Mouse (Mus musculus) CD4-positive, CD25-positive, alpha-beta regulatory T cell, adult 2 months (primary cell): ENCODE results near the gene Rexo2.
A peak's percentile ranks its signal among the peaks of the same experiment; 100 is the strongest.
"Not testable (repeated sequence)": the region's sequence is repeated elsewhere in the genome, so short reads cannot be mapped to it uniquely, and the experiment has no call there.

Experiments used
- DNase-seq: peaks from one replicate; pipeline ENCODE4 v3.0.0-alpha.2; 2012; ENCODE audit warnings: low read depth, low spot score

Rexo2 gene

DNA sequence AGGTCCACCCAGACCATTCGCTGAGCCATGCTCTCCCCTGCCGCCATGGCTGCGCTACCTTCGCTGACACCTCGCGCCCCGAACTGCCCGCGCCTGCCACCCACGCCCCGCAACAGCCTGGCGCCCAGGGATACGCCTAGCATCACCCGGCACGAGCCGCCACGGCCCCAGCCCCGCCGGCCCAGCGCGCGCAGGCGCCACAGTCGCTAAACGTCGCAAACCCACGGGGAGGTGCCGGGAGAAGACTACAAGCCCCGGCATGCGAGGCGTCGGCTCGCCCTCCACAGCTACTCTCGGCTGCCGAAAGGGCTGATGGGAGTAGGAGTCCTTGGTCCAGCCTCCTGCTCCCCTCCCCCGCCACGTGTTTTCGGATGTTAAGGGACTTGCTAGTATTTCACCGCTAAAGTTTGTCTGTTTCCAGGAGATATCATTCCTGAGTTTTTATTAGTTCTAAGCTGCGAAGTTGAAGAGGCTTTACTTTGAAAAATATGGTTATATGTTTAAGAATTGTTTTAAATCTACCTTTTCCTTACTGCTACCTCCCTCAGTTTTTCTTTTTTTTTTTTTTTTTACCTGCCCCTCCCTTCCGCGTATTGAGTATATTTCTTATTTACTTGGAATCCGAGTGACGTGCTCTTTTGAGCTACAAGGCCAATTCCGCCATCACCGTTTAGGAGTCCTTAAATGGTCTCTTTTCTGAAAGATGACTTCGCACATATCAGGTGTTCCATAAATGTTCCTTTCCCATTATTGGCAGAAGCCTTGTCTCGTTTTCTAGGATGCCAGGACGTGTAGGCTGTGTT is at the start of gene Rexo2:
TSS of gene Rexo2 (minus strand) at position 213 of the 803 bp plus-strand sequence.
- DNase-seq, result peak; percentile 98

DNA sequence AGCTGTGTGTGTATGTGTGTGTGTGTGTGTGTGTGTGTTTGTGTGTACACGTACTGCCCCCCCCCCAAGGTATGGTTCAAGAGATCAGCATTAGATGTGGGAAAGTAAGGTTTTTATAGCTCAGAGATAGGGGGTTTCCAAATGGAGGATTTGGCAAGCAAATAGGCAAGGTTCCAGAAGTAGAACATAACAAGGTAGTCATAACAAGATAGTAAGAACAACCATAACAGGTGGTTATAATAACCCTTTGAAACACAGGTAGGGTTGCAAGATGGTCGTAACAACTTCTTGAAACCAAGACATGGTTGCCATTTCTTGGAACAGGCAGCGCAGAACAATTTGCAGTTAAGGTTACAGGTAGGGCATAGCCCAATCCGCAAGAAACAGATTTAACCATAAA is 46.1 kb upstream of the Rexo2 start:
- peak; percentile 41 for DNase-seq

DNA sequence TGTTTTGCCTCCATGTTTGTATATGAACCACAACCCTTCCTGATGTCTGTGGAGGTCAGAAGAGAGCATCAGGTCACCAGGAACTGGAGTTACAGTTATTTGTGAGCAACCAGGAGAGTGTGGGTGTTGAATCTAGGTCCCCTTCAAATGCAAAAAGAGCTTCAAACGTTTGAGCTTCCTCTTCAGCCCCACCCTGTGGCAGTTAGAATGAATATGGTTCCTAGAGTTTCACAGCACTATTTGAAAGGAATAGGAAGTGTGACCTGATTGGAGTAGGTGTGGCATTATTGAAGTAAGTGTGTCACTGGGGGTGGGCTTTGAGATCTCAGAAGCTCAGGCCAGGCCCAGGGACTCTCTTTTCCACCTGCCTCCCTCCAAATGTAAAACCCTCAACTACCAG is 45.1 kb upstream of the Rexo2 start:
- peak; percentile 55 for DNase-seq

DNA sequence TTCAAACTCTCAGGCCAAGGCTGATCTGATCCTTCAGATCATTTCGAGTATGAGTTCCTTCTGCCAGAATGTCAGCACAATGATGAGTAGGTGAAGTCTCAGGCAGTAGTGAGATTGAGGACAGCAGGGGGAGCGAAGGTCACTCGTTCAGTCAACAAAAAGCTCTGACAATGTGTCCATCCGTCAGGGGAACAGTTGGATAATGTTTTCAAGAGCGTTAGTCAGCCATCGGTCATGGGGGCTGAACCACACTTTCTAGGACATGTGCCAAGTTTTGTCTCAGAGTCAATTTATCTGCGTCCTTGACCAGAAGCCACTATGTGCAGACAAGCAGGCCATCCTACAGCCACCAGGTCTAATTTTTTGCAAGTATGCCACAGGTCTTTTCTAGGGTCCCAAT is 40.0 kb upstream of the Rexo2 start:
- DNase-seq, result not testable (repeated sequence)

DNA sequence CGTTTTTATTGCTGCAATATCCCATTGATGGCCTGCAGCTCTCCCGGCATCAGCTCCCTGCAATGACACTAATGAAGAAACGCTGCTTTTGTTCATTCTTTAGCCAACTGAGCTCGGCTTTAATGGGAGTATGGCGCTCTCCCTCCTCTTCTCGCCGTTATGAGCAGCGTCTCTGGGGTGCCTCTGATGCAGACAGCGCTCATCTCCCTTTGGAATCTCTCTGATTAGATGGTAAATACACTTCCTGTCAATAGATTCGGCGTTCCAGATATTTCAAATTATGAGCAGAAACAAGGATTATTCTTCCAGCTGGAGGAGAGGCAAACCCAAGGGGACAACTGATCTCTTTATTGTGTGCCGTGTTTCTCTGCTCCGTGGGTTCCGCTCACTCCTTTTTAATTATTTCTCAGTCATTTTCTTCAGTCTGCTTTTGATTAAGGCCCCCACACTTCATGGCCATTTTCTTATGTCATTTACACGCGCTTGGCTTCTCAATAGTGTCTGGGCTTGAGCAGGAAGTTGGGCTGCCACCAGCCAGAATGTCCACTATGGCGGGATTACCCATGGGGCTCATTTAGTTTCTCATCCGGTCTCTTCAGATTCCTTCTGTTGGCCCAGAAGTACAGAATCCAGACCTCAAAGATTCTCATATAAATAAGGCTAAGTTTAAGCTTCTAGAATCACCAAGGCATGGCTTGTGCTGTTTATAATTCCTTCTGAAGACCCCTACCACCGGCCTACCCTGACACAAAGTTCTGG is 37.1 kb upstream of the Rexo2 start:
- DNase-seq, result no peak

DNA sequence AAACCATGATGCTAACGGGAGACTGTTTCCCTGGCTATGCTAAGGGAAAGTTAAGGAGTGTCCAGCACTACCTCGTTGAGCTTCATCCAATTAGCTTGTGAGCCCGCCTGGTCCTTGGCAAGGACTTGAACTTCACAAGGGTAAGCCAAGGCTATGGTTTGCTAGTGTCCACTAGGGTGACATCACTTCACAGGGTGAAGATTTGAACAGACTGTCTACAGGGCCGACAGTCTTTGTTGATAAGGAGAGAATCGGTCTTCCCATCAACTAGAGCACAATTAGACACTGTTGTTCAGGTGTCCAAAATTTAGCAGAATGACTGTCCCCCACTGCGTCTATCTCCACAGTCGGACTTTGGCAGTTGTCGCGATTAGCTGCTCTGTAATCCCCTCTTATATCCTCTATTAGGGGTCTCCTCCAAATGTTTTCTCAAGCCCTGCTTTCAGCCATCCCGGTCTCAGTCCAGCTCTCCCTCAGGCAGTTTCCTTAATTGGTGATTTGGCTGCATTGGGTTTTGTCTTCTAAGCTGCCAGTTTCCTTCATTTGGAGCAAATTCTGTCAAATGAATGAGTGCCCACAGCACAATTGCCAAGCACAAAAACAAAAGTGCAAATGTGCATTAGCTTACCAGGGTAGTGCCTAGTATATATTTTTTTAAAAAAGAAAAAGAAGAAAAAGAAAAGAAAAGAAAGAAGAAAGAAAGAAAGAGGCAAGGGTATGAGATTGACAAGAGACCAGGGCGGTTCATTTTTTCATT is 36.4 kb upstream of the Rexo2 start:
- DNase-seq, result no peak

DNA sequence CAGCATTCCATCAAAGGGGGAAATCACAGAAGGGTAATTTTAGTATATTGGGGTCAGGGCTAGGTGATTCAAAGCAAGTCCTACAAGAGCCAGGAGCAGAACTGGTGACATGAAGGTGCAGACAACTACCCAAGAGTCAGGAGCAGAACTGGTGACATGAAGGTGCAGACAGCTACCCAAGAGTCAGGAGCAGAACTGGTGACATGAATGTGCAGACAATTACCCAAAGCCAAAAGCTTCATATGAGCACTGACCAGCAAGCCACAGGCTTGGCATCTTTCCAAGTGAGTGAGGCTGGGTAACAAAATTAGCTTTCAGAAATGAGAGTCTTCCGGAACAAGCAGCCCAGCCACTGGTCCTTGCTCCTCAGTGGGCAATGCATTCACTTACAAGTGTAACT is 34.9 kb upstream of the Rexo2 start:
- no peak for DNase-seq

DNA sequence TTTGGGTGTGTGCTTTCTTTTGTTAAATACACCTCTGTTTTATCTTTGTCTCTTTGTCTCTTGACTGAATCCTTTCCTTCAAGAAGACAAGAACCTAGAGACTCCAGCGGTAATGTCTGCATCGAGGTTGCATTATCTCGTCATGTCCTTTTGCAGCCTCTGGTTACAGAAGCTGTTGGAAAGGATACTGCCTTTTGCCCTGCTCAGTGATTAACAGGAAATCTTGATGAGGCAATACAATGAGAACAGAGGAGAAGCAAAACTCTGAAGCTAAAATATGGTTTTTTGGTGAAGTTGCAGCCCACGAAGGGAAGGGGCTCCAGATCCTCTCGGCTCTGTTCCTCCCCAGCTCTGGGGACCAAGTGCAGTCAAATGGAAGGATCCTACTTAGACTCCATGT is 29.7 kb upstream of the Rexo2 start:
- DNase-seq, result no peak

DNA sequence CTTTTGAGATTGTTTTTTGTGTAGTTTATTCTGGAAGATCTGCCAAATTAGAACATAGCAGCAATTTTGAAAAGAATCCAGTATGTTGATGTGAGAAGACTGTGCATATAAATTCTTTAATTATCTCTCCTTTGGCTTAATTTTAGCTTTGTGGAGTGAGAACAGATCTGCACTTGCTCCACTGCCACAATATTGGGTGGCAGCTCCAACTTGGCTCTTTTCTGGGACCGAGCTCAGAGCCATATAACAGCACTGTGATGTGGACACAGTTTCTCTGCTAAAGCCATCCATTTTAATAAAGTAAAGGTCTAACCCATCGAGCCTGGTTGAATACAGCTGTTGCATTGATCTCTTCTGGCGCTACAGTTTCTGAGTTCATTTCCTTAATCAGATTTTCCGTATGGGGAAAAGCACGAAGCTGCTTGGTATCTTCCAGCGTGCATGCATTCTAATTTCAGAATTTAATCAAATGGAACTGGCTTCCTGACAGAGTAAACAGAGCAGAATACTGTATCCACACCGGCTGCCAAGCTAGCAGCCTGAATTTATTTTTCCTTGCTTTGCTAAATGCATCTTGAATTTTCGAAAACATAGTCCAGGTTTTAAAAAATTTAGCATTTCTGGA is 24.4 kb upstream of the Rexo2 start:
- no peak for DNase-seq

DNA sequence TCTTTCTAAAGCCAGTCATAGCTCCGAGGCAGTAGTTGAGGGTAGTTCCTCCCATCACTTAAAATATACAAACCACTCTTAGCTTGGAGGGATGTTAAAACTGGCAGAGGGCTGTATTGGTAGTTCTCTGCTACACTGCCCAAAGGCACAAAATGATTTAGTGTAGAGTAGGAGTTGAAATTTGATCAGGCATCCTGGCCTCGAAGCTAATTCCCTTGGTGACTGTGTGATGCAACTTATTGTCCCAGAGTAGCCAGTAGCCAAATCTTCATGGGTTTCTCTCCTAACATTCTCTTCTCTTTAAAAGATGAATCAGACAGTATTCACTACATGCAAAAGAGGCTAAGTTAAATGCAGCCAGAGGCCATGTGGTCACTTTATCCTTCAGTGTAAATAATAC is 22.6 kb upstream of the Rexo2 start:
- DNase-seq, result no peak

DNA sequence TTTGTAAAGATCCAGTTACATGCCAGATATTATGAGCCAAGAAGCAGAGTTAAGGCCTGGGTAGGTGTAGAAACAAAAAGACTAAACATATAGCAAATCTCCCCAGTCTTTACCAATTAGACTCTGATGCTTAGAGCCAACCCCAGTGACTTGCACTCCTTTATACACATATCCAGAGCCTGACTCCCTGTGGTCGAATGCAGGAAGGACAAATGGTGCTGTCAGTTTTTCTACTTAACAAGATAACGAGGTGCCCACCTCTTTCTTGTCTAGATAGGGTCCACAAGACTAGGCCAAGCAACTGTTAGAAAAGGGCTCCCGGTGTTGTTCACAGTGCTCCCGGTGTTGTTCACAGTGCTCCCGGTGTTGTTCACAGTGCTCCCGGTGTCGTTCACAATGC is 20.8 kb upstream of the Rexo2 start:
- DNase-seq, result no peak

DNA sequence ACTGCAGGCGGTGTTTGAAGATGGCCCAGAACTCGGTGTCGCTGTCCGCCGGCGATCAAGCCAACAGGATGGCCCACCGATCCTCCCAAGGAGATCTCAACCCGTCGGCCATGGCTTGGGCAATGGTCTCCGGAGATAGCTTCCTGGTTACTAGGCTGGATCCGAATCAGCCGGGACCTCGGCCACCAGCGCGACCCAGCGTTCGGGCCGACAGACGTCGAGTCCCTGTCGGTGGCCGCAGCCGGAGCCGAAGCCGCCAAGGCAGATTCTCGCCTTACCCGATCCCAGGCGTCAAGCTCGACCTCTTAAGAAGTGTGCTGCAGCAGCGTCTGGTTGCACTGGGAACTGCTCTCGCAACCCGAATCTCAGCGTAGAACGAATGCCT is 15.1 kb upstream of the Rexo2 start:
- DNase-seq, result no peak

DNA sequence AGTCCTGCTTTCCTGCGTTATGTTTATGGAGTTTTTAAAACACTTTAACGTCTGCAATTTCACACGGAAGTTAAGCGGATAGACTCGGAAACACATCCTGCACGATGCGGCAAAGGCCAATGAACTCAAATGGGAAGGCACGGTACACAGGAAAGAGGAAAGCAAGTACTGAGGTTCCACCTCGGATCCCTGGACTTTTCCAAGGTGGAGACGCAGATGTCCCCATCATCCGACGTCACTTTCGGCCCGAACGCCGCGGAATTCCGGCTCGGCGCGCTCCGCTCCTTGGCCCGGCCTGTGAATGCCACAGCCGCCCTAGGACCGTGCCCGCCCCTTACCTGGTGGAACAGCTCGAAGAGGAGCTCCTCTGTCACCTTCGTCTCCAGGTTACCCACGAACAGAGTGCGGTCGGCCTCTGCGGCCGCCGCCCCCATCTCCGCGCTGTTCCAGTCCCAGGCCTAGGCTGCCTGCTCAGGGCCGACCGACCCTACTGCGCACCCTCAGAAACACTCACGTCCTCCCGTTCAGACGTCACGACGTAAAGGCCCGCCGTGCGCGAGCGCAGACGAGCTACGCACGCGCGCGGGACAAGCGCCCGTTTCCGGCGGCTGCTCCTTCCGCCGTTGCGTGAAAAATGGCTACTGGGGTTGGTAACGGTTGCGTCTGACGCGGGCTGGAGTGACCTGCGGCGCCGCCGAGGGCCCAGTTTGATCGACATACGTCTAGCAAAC is 14.6 kb upstream of the Rexo2 start, which contains the start of the genes Rbm7 and Gm5617:
TSS of gene Rbm7 (minus strand) at position 483 of the 731 bp plus-strand sequence.
TSS of gene Gm5617 (plus strand) at position 626 of the 731 bp plus-strand sequence.
- peak; percentile 98 for DNase-seq

DNA sequence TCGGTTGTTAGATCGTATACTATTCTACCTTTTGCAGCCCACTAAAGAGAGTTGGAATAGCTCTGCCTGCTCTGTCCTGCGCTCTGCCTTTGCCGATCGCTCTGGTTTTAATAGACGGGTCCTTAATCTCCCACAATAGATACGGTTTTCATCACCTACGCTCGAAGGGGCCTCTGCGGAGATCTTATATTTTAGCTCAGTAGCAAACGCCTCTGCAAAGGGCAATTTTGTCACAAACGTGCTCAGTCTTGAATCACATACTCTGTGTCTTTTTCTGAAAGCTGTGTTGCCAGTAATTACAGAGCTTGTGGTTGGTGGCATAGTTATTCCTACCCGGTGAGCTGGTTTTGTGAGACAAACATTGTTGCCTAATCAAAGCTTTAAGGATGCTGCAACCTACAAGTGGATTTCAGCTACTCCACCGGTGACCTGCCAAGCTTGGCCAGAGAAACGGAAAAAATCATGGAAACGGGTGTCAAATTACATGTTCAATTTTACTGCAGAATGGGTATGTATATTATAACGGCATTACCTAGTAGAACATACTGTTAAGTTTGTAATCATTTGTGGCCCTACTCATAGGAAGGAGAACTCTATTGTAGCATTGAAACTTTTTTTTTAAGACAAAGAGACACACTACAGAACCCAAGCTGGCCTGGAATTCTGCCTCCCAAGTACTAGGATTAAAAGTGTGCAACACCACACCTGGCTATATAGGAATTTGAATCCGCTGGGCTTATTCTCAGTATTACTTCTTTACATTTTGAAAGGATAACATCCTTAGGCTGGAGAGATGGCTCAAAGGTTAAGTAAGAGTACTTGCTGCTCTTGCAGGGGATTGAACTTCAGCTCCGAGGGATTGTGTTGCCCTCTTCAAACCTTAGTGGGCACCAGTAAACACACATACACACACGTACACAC is 1.1 kb upstream of the Rexo2 start:
- no peak for DNase-seq

DNA sequence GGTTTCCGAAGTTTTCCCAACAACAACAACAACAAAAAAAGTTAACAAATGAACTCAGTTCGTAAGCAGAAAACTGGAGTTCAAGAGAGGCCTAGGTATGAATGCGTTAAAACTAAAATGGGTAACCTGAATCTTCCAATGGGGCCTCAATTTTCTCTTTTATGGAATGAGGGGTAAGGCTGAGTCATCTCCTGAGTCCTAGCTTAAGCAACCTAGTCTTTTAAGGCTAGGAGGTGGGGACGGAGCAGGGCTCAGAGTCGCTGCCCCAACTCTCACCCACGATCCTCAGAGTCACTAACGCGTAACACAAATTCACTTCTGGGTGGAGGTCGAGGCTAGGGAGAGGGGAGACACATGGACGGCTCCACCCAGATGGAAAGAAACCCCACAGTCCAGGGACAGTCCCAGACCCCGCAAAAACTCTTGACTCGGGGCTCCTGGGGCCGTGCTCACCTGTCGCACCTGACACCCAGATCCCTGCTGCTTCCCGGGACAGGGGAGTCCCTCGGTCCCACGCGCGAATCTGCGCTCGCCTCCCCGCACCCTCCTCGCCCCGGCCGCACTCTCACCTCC is 499 bp downstream of the Rexo2 start:
- DNase-seq, result no peak

DNA sequence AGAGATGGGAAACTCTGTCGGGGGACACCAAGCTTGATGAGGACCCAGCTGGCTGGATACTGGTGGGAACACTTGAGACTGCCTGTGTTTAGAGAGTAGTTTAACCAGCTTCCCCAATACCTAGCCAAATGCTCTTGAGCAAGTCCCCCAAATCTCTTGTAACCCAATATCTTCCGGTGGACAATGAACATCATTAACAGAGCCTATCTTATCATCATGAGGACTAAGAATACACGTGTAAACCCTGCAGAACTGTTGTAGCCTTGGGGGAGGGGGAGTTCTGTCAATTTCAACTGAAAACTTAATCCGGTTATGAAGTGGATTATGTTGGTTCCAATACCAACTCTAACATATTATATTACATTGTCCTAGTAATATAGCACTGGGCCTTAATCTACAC is 1.6 kb downstream of the Rexo2 start:
- no peak for DNase-seq

DNA sequence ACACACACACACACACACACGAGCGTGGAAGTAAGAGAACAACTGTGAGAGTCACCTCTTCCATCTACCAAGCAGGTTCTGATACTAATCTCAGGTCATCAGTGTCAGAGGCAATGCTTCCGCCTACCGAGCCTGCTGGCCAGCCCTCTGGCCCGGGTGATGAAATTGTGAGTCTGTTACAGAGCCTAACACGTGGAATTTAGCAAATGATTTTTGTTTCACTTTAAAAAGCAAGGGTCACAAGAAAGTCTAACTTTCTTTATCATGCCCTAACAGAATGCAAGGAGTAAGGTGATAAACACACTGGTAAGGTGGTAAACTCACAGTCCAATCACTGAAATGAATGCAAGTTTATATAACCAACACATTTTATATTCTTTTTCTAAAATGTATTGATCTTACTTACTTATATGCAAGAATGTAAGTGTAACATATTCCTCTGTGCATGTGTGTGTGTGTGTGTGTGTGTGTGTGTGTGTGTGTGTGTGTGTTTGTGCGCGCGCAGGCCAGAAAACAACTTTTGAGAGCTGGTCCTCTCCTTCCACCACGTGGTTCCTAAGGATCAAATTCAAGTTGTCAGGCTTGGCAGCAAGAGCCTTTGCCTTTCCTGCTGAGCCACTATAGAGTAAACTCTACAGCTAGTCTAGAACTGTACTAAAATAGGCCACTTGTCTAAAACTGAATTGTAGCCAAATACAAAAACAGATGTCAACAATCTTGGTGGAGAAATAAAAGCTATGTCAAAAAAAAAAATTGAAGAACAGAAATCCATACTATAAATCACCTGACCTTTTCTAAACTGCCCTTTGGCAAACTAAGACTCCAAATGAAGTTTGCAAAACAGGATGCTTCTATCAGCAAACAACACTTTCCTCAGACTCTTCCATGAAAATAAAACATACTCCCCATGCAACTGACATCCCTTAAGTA is 3.9 kb downstream of the Rexo2 start:
- no peak for DNase-seq

DNA sequence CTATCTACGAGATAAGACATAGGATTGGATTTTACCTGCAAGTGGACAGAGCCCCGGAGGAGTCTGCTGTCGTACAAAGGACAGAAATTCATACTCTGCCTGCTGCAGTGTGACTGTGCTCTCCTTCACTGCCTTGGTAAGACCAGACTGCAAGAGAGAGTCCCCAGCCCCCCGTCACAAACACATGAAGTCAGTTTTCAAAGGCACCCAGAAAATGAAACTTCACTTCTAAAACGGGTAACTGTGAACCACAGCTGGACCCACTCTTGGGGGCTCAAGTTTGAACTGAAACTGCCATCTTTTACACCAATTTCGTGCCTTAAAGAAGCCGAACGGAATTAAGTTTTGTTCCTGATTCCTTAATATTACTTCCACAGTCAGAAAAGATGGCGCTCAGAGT is 6.1 kb downstream of the Rexo2 start:
- no peak for DNase-seq

DNA sequence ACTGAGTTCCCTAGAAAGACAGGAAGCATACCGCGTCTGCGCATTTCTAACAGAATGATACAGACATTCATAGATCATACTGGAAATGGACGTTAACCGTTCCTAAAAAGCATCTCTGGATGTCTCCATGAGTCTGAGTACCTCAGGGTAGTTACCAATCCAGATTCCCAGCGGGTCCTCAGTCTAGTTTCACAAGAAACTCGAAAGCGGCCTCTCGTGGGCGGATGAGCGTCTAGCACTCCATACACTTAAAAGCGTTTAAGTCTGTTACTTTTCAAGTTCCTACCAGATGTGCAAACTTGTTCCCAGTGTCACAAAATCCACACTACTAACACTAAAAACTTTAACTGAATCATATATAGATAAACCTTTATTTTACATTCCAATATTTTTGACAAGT is 7.3 kb downstream of the Rexo2 start:
- no peak for DNase-seq
